Mouse (Mus musculus) midbrain, embryonic 10.5 days (tissue): Measurements from ENCODE around the gene Nhlrc4. TPM values are rescaled to one million over a fixed set of nuclear protein-coding genes. Genes with fewer than 3 reads are reported as not detected.

Experiments
- DNase-seq: peaks from one replicate; pipeline ENCODE4 v3.0.0-alpha.2; 2017; ENCODE audit warnings: low spot score
- H3K27ac ChIP-seq: fragments of 300-500 bp; sonication (generic); replicated peaks from 2 replicates; pipeline ENCODE4 v1.5.1; 2016; ENCODE audit warnings: mild to moderate bottlenecking
- H3K27me3 ChIP-seq: fragments of 300-500 bp; sonication (generic); 2 replicates; pipeline ENCODE4 v1.6.1; 2016; ENCODE audit warnings: low read depth, mild to moderate bottlenecking; ENCODE audit not compliant: poor library complexity, severe bottlenecking
- H3K36me3 ChIP-seq: fragments of 300-500 bp; sonication (generic); 2 replicates; pipeline ENCODE4 v1.6.1; 2016; ENCODE audit warnings: mild to moderate bottlenecking, moderate library complexity
- H3K4me1 ChIP-seq: fragments of 300-500 bp; sonication (generic); 2 replicates; pipeline ENCODE4 v1.6.1; 2016
- H3K4me3 ChIP-seq: fragments of 300-500 bp; sonication (generic); 2 replicates; pipeline ENCODE4 v1.5.1; 2016; ENCODE audit warnings: mild to moderate bottlenecking, moderate library complexity
- H3K9me3 ChIP-seq: fragments of 300-500 bp; sonication (generic); replicated peaks from 2 replicates; pipeline ENCODE4 v1.6.1; 2016; ENCODE audit warnings: mild to moderate bottlenecking
- WGBS: fragments of 180-500 bp; shearing (Covaris S2); methylation state at CpG from one replicate; pipeline ENCODE4 v1.1.7; 2016; 5-methylcytosine and 5-hydroxymethylcytosine counted together
- polyA plus RNA-seq: library from polyadenylated mRNA; unstranded; fragments of >200 nt; fragmentation: Nextera tagmentation; extraction: Ambion mirVana; gene quantifications from 2 replicates; pipeline ENCODE4 v1.2.1, GENCODE M21; 2016

The Nhlrc4 gene
- polyA plus RNA-seq, 1 experiment from 2014 or later, result not detected

DNA sequence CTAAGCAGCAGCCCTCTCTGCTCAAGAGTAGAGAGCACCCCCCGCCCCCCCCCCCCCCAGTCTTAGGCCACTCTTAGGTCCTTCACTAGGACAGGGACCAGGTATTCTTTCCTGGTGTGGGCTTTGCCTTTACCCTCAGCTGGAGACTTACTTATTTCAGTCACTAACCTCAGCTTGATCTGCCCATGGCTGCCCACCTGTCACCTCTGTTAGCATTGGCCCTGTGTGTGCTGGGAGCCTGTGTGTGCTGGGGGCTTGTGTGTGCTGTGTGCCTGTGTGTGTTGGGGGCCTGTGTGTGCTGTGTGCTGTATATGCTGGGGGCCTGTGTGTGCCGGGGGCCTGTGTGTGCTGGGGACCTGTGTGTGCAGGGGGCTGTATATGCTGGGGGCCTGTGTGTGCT is 9.9 kb upstream of the Nhlrc4 start:
- no peak overlapping the region for H3K4me3 ChIP-seq
- H3K36me3 ChIP-seq, result peaks cover 26% of the 10 kb centered on the region
- WGBS, result 83% methylated on average over 2 of the region's 2 CpGs
- no peak for DNase-seq
- peaks cover 52% of the 10 kb centered on the region for H3K27me3 ChIP-seq
- H3K4me1 ChIP-seq, result peaks cover 21% of the 10 kb centered on the region
- no peaks in the 10 kb centered on the region for H3K9me3 ChIP-seq
- H3K27ac ChIP-seq, result no peak overlapping the region

- whole genome bisulfite sequencing, result 76% methylated on average over 5 of the region's 5 CpGs
- DNase-seq, result no peak
- H3K27me3 ChIP-seq, result peaks cover 55% of the 10 kb centered on the region
- H3K9me3 ChIP-seq, result no peaks in the 10 kb centered on the region
- H3K36me3 ChIP-seq, result peaks cover 12% of the 10 kb centered on the region
- no peak overlapping the region for H3K4me3 ChIP-seq
- H3K27ac ChIP-seq, result no peak overlapping the region
- peaks cover 21% of the 10 kb centered on the region for H3K4me1 ChIP-seq
Measured at GRCm38 (mm10) chr17:25953161-25953560, 8.4 kb upstream of the Nhlrc4 start.

GRCm38 (mm10) chr17:25951803-25952623 is 7.3 kb upstream of the Nhlrc4 start, which contains the start of gene A930017K11Rik:
A930017K11Rik (minus strand) TSS chr17:25952565.
- no peak within 1 kb of the TSS; the same call in 1 of the 2 replicates for H3K27ac ChIP-seq
- WGBS, result 2% methylated on average over 58 of the region's 58 CpGs

GRCm38 (mm10) chr17:25951225-25951802 is 6.6 kb upstream of the Nhlrc4 start:
- H3K4me1 ChIP-seq, result peaks cover 29% of the 10 kb centered on the region

More at GRCm38 (mm10) chr17:25951803-25952623, 7.3 kb upstream of the Nhlrc4 start, which contains the start of gene A930017K11Rik:
- Histone ChIP-seq H3K4me1 (peaks cover 26% of the 10 kb centered on the region), H3K4me3 (peak within 1 kb of the TSS; percentile 52), H3K9me3 (no peaks in the 10 kb centered on the region), H3K36me3 (peaks cover under 1% of the 10 kb centered on the region; the same call in 1 of the 2 replicates), H3K27me3 (peaks cover 55% of the 10 kb centered on the region)
- peak; percentile 28 for DNase-seq

GRCm38 (mm10) chr17:25950706-25951105 is 5.9 kb upstream of the Nhlrc4 start:
- 16% methylated on average over 3 of the region's 3 CpGs for WGBS
- Histone ChIP-seq H3K4me3 (peak overlapping the region; percentile 52; the same call in 1 of the 2 replicates), H3K27ac (no peak overlapping the region), H3K4me1 (peaks cover 35% of the 10 kb centered on the region), H3K27me3 (peaks cover 62% of the 10 kb centered on the region), H3K36me3 (no peaks in the 10 kb centered on the region), H3K9me3 (no peaks in the 10 kb centered on the region)
- DNase-seq, result no peak

More at GRCm38 (mm10) chr17:25951225-25951802, 6.6 kb upstream of the Nhlrc4 start:
- DNase-seq, result no peak
- peaks cover 59% of the 10 kb centered on the region for H3K27me3 ChIP-seq
- H3K36me3 ChIP-seq, result no peaks in the 10 kb centered on the region
- H3K27ac ChIP-seq, result no peak overlapping the region; the same call in 1 of the 2 replicates
- H3K9me3 ChIP-seq, result no peaks in the 10 kb centered on the region
- WGBS, result 1% methylated on average over 33 of the region's 33 CpGs
- peak overlapping the region; percentile 52 for H3K4me3 ChIP-seq

DNA sequence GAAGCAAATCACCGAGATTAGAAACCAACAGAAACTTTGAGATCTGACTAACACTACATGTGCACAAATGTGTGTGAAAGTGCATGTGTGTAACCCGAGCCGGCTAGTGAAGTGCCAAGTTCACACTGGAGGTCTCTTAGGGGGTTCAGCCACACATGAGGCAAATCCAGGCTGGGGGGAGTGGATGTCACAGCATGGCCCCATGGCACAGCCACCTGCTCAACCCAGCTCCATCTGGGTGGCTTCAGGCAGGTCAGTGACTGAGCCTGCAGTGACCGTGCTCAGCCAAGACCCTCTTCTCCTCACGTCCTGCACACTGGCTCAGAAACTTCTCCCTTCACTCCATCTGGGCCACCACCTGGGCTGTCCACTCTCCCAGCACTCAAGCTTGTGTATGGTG is 5.2 kb upstream of the Nhlrc4 start:
- H3K36me3 ChIP-seq, result no peaks in the 10 kb centered on the region
- H3K4me3 ChIP-seq, result no peak overlapping the region
- peaks cover 65% of the 10 kb centered on the region for H3K27me3 ChIP-seq
- no peak overlapping the region for H3K27ac ChIP-seq
- H3K9me3 ChIP-seq, result no peaks in the 10 kb centered on the region
- peaks cover 40% of the 10 kb centered on the region for H3K4me1 ChIP-seq
- 80% methylated on average over 5 of the region's 5 CpGs for WGBS
- no peak for DNase-seq

- no peak overlapping the region for H3K27ac ChIP-seq
- WGBS, result 81% methylated on average over 8 of the region's 8 CpGs
- no peak overlapping the region for H3K4me3 ChIP-seq
- H3K4me1 ChIP-seq, result peaks cover 56% of the 10 kb centered on the region
- no peaks in the 10 kb centered on the region for H3K36me3 ChIP-seq
- H3K9me3 ChIP-seq, result no peaks in the 10 kb centered on the region
- no peak for DNase-seq
- H3K27me3 ChIP-seq, result peaks cover 46% of the 10 kb centered on the region
Measured at GRCm38 (mm10) chr17:25948051-25948450, 3.3 kb upstream of the Nhlrc4 start.

- Histone ChIP-seq H3K4me1 (peaks cover 56% of the 10 kb centered on the region), H3K4me3 (no peak overlapping the region), H3K9me3 (no peaks in the 10 kb centered on the region), H3K36me3 (no peaks in the 10 kb centered on the region), H3K27ac (peak overlapping the region; percentile 29), H3K27me3 (peaks cover 41% of the 10 kb centered on the region)
- WGBS, result 89% methylated on average over 4 of the region's 4 CpGs
- no peak for DNase-seq
Measured at GRCm38 (mm10) chr17:25947576-25947975, 2.8 kb upstream of the Nhlrc4 start.

- 86% methylated on average over 8 of the region's 8 CpGs for WGBS
- H3K9me3 ChIP-seq, result no peaks in the 10 kb centered on the region
- peaks cover 57% of the 10 kb centered on the region for H3K4me1 ChIP-seq
- H3K4me3 ChIP-seq, result 0 out of 2 replicates have a peak overlapping the region, but pooled peaks have one; percentile 7
- DNase-seq, result no peak
- H3K36me3 ChIP-seq, result no peaks in the 10 kb centered on the region
- H3K27ac ChIP-seq, result peak overlapping the region; percentile 42; the same call in 1 of the 2 replicates
- peaks cover 34% of the 10 kb centered on the region for H3K27me3 ChIP-seq
Measured at GRCm38 (mm10) chr17:25946891-25947290, 2.1 kb upstream of the Nhlrc4 start.

DNA sequence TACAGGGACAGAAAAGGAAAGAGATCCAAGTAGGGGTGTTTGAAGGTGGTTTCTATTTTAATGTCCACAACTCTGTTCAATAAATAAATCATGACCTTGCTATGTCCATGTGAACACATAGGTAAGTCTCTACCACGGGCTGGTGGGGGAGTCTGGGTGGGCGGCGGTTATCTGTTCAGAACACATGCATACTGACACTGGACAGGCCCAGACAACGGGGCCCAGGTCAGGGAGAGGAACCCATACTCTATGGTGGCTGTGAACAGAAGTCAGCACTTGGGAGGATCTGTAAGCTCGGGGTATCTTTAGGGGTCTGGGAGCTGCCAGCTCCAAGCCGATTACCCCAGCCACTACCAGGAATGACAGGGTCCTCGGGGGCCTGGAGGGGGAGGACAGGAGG is 1.6 kb upstream of the Nhlrc4 start:
- Histone ChIP-seq H3K27ac (peak overlapping the region; percentile 52), H3K27me3 (peaks cover 29% of the 10 kb centered on the region), H3K9me3 (no peaks in the 10 kb centered on the region), H3K4me3 (no peak overlapping the region), H3K36me3 (no peaks in the 10 kb centered on the region), H3K4me1 (peaks cover 54% of the 10 kb centered on the region)
- 80% methylated on average over 7 of the region's 7 CpGs for WGBS
- DNase-seq, result no peak

DNA sequence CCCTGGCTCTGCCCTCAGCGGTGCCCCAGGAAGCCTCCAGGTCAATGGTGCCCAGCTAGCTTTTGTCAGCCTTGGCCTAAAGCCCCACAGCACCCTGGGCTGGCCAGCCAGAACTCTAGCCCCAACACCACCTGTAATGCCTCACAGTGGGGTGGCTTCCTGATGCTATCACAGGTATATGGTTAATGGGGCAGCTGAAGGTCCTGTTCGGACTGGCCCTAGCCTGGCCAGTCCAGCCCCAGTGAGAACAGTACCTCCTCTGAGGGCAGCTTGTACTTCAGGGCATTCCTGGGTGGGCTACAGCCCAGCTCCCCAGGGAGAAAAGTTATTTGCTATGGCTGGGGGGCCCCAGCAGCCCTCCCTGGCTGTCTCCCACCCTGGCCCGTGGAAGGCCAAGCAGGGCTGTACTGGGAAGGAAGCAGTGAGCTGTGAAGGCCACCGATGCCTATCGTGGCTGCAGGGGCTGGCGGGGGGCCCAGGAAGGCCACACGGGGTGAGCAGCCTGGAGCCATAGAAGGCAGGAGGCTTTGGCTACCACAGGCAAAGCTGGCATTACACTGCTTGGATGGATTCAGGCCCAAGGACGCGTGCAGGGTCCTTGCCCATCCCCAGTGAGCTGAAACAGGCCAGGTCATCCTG is 875 bp upstream of the Nhlrc4 start:
- peaks cover 22% of the 10 kb centered on the region for H3K27me3 ChIP-seq
- peak overlapping the region; percentile 52 for H3K27ac ChIP-seq
- no peak for DNase-seq
- no peaks in the 10 kb centered on the region for H3K9me3 ChIP-seq
- WGBS, result 65% methylated on average over 9 of the region's 9 CpGs
- no peak overlapping the region for H3K4me3 ChIP-seq
- H3K4me1 ChIP-seq, result peaks cover 57% of the 10 kb centered on the region
- no peaks in the 10 kb centered on the region for H3K36me3 ChIP-seq

DNA sequence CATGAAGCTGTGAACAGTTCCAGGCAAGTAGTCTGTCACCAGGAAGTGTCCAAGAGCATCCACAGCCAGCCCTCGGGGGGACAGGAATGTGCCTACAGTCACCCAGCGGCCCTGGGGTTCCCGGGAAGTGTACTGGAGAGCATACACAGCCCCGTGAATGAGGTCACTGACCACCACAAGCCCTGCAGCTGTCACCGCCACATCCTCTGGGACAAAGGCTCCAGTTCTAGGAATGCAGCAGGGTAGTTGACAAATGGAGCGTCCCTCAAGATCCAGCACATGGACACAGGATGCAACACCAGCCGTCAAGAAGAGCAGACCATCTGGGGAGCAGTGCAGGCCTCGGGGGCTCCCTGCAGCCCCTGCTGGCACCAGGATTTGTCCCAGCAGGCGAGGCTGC is 992 bp downstream of the Nhlrc4 start:
- Histone ChIP-seq H3K27ac (peak overlapping the region; percentile 46), H3K4me3 (no peak overlapping the region), H3K4me1 (peaks cover 61% of the 10 kb centered on the region), H3K36me3 (peaks cover 4% of the 10 kb centered on the region; the same call in 1 of the 2 replicates), H3K27me3 (peaks cover 10% of the 10 kb centered on the region), H3K9me3 (no peaks in the 10 kb centered on the region)
- no peak for DNase-seq
- whole genome bisulfite sequencing, result 77% methylated on average over 9 of the region's 9 CpGs
